Mouse (Mus musculus) effector memory CD4-positive, alpha-beta T cell, adult 5 months (primary cell): ENCODE measurements around the gene Fat4. TPM values are rescaled to one million over a fixed set of nuclear protein-coding genes. Genes with fewer than 3 reads are reported as not detected.

Experiments
- polyA plus RNA-seq: library from polyadenylated mRNA; unstranded; fragments of 100-300 nt; shearing (Covaris generic); gene quantifications from one replicate; pipeline ENCODE4 v1.2.1, GENCODE M21; 2017

Fat4 gene
- polyA plus RNA-seq = not detected

DNA sequence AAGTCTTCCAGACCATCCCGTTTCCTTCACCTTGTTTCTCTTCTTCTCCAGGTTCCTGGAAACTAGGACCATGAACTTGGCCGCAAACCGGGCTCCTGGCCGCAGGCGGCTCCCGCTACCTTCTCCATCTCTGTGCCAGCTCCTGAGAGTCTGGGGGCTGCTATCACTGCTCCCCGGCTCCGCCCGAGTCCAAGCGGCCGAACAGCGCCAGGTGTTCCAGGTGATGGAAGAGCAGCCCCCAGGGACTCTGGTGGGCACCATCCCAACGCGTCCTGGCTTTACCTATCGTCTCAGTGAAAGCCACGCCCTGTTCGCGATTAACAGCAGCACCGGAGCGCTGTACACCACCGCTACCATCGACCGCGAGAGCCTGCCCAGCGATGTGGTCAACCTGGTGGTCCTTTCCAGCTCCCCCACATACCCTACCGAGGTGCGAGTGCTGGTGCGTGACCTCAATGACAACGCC is at the start of gene Fat4:
Gene Fat4, plus strand, starts transcription at position 51 of the 466 bp plus-strand sequence.

